Mouse (Mus musculus) CH12.LX (cell line): ENCODE results near the gene Vgll2.

ENCODE experiments used
- BHLHE40 ChIP-seq: IDR thresholded peaks from 2 replicates; pipeline ENCODE4 v1.6.1; 2011; ENCODE audit warnings: mild to moderate bottlenecking, low read depth, low read length, improper control_type of control experiment
- CTCF ChIP-seq, 2 experiments: IDR thresholded peaks in 1 of 2; conservative IDR thresholded peaks in 1 of 2; 2 replicates each; pipeline ENCODE4 v1.5.1; 2011 to 2012; ENCODE audit warnings: low read depth in 2 of 2, low read length in 2 of 2, improper control_type of control experiment in 1 of 2, inconsistent platforms in 1 of 2, mild to moderate bottlenecking in 1 of 2, moderate library complexity in 1 of 2
- E2F4 ChIP-seq: IDR thresholded peaks from 2 replicates; pipeline ENCODE4 v1.6.1; 2011; ENCODE audit warnings: low read depth, low read length, improper control_type of control experiment; ENCODE audit not compliant: insufficient replicate concordance
- HCFC1 ChIP-seq: IDR thresholded peaks from 2 replicates; pipeline ENCODE4 v1.6.1; 2012; ENCODE audit warnings: low read depth, mild to moderate bottlenecking, inconsistent platforms, low read length, improper control_type of control experiment
- IRF4 ChIP-seq: IDR thresholded peaks from 2 replicates; pipeline ENCODE4 v1.6.1; 2014; ENCODE audit warnings: low read depth, mild to moderate bottlenecking, inconsistent platforms, low read length, improper control_type of control experiment
- MAFK ChIP-seq: IDR thresholded peaks from 2 replicates; pipeline ENCODE4 v1.6.1; 2011; ENCODE audit warnings: low read length, improper control_type of control experiment; ENCODE audit not compliant: insufficient replicate concordance
- POLR2A ChIP-seq: IDR thresholded peaks from 2 replicates; pipeline ENCODE4 v1.6.1; 2011; ENCODE audit warnings: low read depth, mild to moderate bottlenecking, improper control_type of control experiment, low read length
- SMC3 ChIP-seq: IDR thresholded peaks from 2 replicates; pipeline ENCODE4 v1.6.1; 2011; ENCODE audit warnings: low read depth, low read length, improper control_type of control experiment
- USF1 ChIP-seq: IDR thresholded peaks from 2 replicates; pipeline ENCODE4 v1.6.1; 2014; ENCODE audit warnings: low read depth, mild to moderate bottlenecking, inconsistent platforms, low read length, improper control_type of control experiment
- ZKSCAN1 ChIP-seq: IDR thresholded peaks from 2 replicates; pipeline ENCODE4 v1.6.1; 2012; ENCODE audit warnings: low read depth, inconsistent platforms, low read length, improper control_type of control experiment, borderline replicate concordance

GRCm38 (mm10) chr10:51982395-51982794 lies 39.9 kb upstream of the Vgll2 start:
- TF ChIP-seq POLR2A (no peak), ZKSCAN1 (no peak), CTCF (conservative IDR thresholded peaks at IDR 0.05 in 1 of 2, IDR thresholded peaks at IDR 0.05 in 1 of 2; ENCODE audit: low read depth in 2 of 2, low read length in 2 of 2) (no peak), MAFK (no peak), SMC3 (no peak), IRF4 (no peak), E2F4 (no peak), HCFC1 (no peak), USF1 (no peak), BHLHE40 (no peak)
